Mouse (Mus musculus) ovary, postnatal 14 days (tissue): ENCODE data around the gene Srsf10.

ENCODE experiments used
- DNase-seq: peaks from one replicate; pipeline ENCODE4 v3.0.0; 2022; ENCODE audit warnings: low spot score

The Srsf10 gene

GRCm38 (mm10) chr4:135855536-135856222, at the start of gene Srsf10:
TSS of gene Srsf10 (plus strand) at chr4:135855747.
- peak; percentile 89 for DNase-seq

DNA sequence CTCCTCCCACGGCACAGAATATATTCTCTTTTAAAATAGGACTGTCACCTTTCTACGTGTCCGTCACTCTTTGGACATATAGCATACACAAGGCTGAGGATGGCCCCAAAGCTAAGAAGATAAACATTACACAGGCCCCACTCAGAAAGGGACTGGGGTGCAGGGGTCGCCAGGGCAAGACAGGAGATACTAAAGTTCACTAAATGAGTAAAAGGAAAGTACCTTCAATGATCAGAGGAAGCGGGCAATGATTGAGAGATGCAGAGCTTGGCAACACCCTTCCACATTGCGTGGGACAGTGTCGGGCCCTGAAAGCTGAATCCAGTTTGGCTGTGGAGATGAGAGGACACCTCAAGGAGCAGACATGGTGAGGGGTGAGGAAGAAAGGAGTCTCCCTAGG, 40.7 kb upstream of the Srsf10 start:
- DNase-seq = no peak

DNA sequence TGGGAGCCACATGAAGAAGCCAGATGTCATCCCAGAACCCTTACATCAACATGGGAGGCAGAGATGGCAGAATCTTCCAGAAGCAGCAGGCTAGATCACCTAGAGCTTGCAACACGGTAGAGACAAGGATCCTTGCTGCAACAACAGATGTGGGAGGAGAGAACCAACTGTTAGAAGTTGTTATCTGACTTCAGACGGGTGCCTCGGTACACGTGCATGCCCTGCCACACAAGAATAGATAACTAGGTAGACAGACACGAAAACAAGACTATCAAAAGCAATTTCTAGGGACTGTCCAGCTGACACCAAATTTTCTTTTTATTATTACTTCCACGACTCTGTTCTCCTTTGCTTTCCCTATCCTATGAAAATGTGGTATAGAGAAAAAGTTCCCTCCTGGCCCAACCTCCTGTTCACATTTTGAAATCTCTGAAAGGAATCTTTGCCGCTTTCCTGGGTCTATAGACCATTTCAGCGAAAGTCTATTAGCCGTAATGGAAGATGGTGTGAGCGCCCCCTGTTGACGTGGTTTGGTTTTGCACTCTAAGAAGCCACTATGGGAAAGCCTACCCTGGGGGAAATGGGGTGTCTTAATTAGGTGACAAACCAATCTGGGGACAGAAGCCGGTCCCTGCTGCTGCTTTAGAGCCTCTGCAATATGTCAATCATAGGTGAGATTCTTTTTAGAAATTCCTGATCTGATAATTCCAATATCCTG, 38.5 kb upstream of the Srsf10 start:
- no peak for DNase-seq

- no peak for DNase-seq
Observed at GRCm38 (mm10) chr4:135818366-135818765, 37.2 kb upstream of the Srsf10 start.

DNA sequence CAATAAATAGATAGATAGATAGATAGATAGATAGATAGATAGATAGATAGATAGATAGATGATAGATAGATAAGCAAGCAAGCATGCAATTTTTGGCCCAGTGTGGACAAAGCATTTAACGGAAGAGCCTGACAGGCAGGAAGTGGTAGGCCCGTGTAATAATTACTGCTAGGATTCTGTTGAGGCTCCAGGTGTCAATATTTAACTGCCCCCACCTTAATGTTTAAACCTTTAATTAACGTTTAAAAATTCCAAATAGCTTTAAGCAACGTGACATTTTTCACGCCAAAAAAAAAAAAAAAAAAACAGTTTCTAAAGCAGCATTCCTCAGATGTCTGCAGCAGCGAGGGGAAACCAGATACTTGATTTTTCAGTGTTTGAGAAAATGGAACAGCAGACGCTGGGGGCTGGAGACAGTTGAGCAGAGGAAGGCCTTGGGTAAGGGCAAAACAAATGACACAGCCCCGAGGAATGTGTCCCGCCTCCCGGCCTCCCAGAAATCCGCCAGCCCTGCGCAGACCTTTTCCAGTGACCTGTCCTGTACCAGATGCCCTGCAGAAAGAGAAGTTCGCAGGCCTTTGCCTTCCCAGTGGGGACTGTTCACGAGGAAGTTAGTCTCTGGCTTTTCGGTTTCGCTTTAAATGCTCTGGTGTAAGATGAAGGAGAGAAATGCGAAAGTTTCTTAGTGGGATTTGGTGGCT, 35.6 kb upstream of the Srsf10 start:
- DNase-seq = no peak

- DNase-seq = no peak
Observed at GRCm38 (mm10) chr4:135821772-135822171, 33.8 kb upstream of the Srsf10 start.

GRCm38 (mm10) chr4:135823298-135823697, 32.2 kb upstream of the Srsf10 start:
- DNase-seq = no peak

GRCm38 (mm10) chr4:135824254-135824653, 31.3 kb upstream of the Srsf10 start:
- no peak for DNase-seq

DNA sequence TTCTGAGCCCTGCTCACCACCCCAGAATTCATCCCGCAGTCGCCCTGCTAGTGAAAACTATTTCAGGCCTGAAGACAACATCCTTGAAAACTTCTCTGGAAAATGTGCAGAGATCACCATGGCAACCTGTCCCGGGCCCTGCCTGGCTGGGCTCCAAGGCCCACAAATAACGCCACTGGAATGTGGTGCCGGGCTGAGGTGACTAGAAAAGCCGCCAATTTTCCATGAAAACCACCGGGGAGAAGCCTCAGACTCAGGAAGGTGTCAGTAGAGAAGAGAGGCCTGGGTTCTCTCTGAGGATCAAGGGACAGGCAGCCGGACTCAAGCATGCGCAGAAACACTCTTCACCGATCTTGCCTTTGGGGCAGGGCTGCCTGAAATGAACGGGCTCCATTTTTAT, 27.1 kb upstream of the Srsf10 start:
- peak; percentile 67 for DNase-seq

DNA sequence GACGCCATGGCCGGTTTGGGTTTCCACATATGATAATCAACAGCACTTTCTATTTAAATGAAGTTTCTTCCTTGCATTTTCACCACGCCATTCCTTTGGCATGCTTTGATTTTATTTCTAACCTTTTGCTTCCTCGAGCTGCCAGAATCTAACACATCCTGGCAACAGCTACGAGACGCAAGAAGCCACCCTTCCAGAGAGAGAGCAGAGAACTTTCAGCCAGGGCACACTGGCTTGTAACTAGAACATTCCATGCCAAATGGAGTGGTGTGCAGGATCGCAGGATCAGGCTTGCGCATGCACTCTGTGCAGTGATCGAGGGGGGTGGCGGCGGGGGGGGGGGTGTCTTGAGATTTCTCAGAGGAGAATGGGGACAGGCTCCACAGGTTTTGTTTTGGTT, 23.5 kb upstream of the Srsf10 start:
- no peak for DNase-seq

GRCm38 (mm10) chr4:135833301-135834123, 22.0 kb upstream of the Srsf10 start:
- no peak for DNase-seq

DNA sequence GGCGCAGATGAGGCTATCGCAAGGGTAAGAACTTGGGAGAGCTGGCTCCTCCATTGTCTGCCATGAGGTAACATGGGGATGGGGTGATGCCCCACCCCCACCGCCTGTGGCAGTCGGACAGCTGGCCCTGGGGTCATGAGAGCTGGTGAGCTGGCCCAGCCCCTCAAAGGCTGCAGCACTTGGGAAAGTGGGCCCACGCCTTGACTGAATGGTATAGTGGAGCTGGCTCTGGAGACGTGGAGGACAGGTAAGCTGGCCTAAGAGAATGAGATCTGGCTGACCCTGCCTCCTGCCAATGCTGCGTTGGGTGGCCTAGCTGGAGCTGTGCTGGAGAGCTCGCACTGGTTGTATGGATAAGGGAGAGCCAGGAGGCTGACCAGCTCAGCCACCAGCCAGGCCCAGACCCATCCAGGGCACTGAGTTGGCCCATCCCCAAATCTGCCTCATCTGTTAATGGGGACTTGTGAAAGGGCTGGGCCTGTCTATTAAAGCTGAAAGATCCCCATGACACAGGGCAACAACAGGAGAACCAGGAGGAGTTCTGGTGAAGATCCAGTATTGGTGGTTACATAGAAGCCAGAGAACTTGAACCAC, 21.3 kb upstream of the Srsf10 start:
- no peak for DNase-seq

- DNase-seq = no peak
Observed at GRCm38 (mm10) chr4:135838925-135839292, 16.6 kb upstream of the Srsf10 start.

GRCm38 (mm10) chr4:135839293-135840011, 16.1 kb upstream of the Srsf10 start:
- no peak for DNase-seq

DNA sequence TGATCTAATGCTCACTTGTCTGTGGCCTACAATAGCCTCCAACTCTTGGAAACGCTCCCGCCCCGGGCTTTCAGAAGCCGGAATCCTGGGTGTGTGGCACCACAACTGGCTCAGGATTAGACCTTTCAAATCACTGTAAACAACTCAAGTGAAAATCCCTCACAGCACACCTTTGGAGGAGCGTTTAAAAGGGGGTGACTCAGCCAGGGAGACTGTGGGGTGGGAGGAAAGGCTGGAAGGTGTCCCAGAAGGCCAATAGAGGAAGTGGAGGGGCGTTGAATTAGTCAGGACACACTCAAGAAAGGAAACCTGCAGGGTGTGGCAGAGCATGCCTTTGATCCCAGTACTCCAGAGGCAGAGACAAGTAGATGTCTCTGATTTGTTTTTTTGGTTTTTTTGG, 11.1 kb upstream of the Srsf10 start:
- DNase-seq = no peak

GRCm38 (mm10) chr4:135847581-135847980, 8.0 kb upstream of the Srsf10 start:
- DNase-seq = no peak

DNA sequence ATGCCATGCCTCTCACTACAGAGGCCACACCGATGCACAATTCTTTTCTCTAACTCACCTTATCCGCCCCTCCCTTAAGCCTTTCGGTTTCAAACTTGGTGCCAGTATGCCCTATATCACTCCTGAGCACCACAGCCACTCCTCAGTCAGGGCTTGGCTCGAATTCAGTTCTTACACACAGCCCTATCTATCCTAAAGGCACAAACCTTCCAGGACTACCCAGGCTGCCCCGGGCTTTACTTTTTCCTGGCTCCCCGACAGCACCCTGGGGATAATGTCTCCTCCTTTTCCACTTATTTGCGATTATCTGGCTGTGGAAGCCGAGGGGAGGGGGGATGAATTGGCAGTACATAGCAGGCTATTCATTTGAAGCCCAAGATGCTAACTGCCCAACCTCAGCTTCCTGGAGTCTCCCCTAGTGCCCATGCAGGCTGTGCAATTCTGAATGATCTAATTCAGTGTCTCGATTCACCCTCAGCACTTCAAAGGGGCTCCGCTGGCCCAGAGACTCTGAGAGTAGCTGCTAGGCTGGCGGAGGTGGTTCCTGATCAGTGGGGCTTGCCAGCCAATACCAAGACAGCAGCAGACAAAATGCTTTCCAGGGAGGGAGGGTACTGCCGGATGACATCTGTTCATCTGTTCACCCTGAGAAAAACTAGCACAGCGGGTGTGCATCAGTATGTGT, 5.0 kb upstream of the Srsf10 start:
- DNase-seq = no peak

GRCm38 (mm10) chr4:135851942-135852341, 3.6 kb upstream of the Srsf10 start:
- no peak for DNase-seq

DNA sequence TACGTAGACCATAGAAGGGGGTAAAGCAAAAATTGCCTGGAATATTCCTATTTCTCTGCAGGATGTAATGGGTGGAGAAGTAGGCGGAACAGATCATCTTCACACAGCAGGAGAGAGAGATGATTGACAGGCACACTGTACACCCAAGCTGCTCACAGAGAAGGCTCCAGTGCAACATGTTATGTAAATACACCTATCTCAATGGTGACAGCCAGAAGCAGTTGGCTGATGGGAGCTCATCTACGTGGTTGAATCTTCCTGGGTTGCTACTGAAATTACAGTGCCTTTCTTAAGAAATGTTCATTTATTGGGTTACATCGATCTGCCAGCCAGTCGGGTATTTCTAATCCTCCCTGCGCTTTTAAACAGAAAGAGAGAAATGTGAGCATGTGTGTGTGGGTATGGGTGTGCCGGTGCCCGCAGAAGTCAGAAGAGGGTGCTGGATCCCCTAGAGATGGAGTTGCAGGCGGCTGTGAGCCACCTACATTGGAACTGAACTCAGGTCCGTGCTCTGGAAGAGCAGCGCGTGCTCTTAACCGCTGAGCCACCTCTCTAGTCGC, 1.5 kb upstream of the Srsf10 start:
- DNase-seq = no peak

GRCm38 (mm10) chr4:135854630-135855029, 917 bp upstream of the Srsf10 start:
- no peak for DNase-seq
